Mouse (Mus musculus): ENCODE measurements at regions not wholly inside any gene's neighbourhood (a gene's known extent, or its start where the extent isn't known, plus 50 kb on each side); places are given as distances from the start of the nearest gene placed in this dataset.

- no peak overlapping the region for H3K4me3 ChIP-seq
- H3K9ac ChIP-seq = no peak overlapping the region
- no peak overlapping the region for H3K27ac ChIP-seq (replicated peaks)
- H3K27me3 ChIP-seq (replicated peaks) = no peaks in the 10 kb centered on the region
- H3K4me1 ChIP-seq = 0 out of 2 replicates have a peak, but pooled peaks cover 4% of the 10 kb centered on the region
- WGBS = 25% methylated on average over 7 of the region's 7 CpGs
- no peaks in the 10 kb centered on the region for H3K36me3 ChIP-seq
- no peaks in the 10 kb centered on the region for H3K9me3 ChIP-seq
- peak overlapping the region; percentile 14; the same call in 1 of the 2 replicates for H3K4me2 ChIP-seq
- no peak for ATAC-seq (ENCODE audit: extremely low read depth, insufficient number of reproducible peaks, low FRiP score, low TSS enrichment)
Observed at GRCm38 (mm10) chr13:116414473-116414872, 105.0 kb upstream of the Isl1 start.

GRCm38 (mm10) chr13:116410682-116411081 lies 101.2 kb upstream of the Isl1 start:
- no peaks in the 10 kb centered on the region for H3K27me3 ChIP-seq (replicated peaks)
- 0 out of 2 replicates have a peak, but pooled peaks cover 4% of the 10 kb centered on the region for H3K4me1 ChIP-seq
- H3K27ac ChIP-seq (replicated peaks) = no peak overlapping the region
- 66% methylated on average over 5 of the region's 5 CpGs for WGBS
- H3K36me3 ChIP-seq = no peaks in the 10 kb centered on the region
- H3K4me2 ChIP-seq = no peak overlapping the region
- H3K9ac ChIP-seq = no peak overlapping the region
- H3K4me3 ChIP-seq = no peak overlapping the region
- H3K9me3 ChIP-seq = no peaks in the 10 kb centered on the region
- ATAC-seq (ENCODE audit: extremely low read depth, insufficient number of reproducible peaks, low FRiP score, low TSS enrichment) = no peak

Data from heart, embryonic 13.5 days (tissue).